Mouse (Mus musculus) myocyte (in vitro differentiated cells): ENCODE data around the gene Selenom. TPM values are rescaled to one million over a fixed set of nuclear protein-coding genes. Genes with fewer than 3 reads are reported as not detected.

ENCODE experiments used
- H3K27me3 ChIP-seq: one replicate; pipeline ENCODE4 v1.6.1; 2011; ENCODE audit not compliant: control insufficient read depth, insufficient read depth, insufficient read length
- H3K36me3 ChIP-seq: one replicate; pipeline ENCODE4 v1.6.1; 2011; ENCODE audit not compliant: control insufficient read depth, insufficient read depth
- H3K4me2 ChIP-seq: one replicate; pipeline ENCODE4 v1.6.1; 2011; ENCODE audit warnings: low read depth, control low read depth
- H3K4me3 ChIP-seq: one replicate; pipeline ENCODE4 v1.5.1; 2011; ENCODE audit warnings: mild to moderate bottlenecking, control low read depth, moderate library complexity
- H3K79me2 ChIP-seq: one replicate; pipeline ENCODE4 v1.6.1; 2011; ENCODE audit not compliant: control insufficient read depth, insufficient read depth
- H3ac ChIP-seq: one replicate; pipeline ENCODE4 v1.6.1; 2011; ENCODE audit not compliant: control insufficient read depth, insufficient read length
- CEBPB ChIP-seq: IDR thresholded peaks from 2 replicates; pipeline ENCODE4 v1.6.1; 2011; ENCODE audit warnings: mild to moderate bottlenecking, moderate library complexity; ENCODE audit not compliant: poor library complexity, insufficient read depth, severe bottlenecking
- E2F4 ChIP-seq: IDR thresholded peaks from one replicate; pipeline ENCODE4 v1.6.1; 2011; ENCODE audit warnings: mild to moderate bottlenecking, control low read depth, moderate library complexity; ENCODE audit not compliant: insufficient read depth
- MAX ChIP-seq: IDR thresholded peaks from one replicate; pipeline ENCODE4 v1.6.1; 2011; ENCODE audit warnings: low read depth, mild to moderate bottlenecking, control low read depth
- MYOD1 ChIP-seq, 3 experiments: IDR thresholded peaks; one replicate each; pipeline ENCODE4 v1.6.1; 2011; ENCODE audit warnings: control low read depth in 2 of 3, low read depth in 2 of 3, mild to moderate bottlenecking in 2 of 3, moderate library complexity in 1 of 3; ENCODE audit not compliant: insufficient read length in 2 of 3, control insufficient read depth in 1 of 3
- MYOG ChIP-seq, 3 experiments: IDR thresholded peaks; one replicate each; pipeline ENCODE4 v1.6.1; 2011; ENCODE audit warnings: control low read depth in 2 of 3, low read depth in 2 of 3, mild to moderate bottlenecking in 2 of 3; ENCODE audit not compliant: insufficient read length in 2 of 3, control insufficient read depth in 1 of 3, insufficient read depth in 1 of 3
- POLR2A ChIP-seq: IDR thresholded peaks from one replicate; pipeline ENCODE4 v1.6.1; 2011; ENCODE audit warnings: low read depth, mild to moderate bottlenecking, control low read depth, moderate library complexity; ENCODE audit not compliant: insufficient read length
- POLR2AphosphoS2 ChIP-seq: IDR thresholded peaks from one replicate; pipeline ENCODE4 v1.6.1; 2011; ENCODE audit warnings: low read depth, control low read depth; ENCODE audit not compliant: insufficient read length
- REST ChIP-seq: IDR thresholded peaks from one replicate; pipeline ENCODE4 v1.6.1; 2011; ENCODE audit warnings: mild to moderate bottlenecking, control low read depth, moderate library complexity; ENCODE audit not compliant: insufficient read depth, insufficient read length
- SRF ChIP-seq: IDR thresholded peaks from one replicate; pipeline ENCODE4 v1.6.1; 2011; ENCODE audit warnings: low read depth; ENCODE audit not compliant: control insufficient read depth, insufficient read length
- TCF12 ChIP-seq: IDR thresholded peaks from one replicate; pipeline ENCODE4 v1.6.1; 2011; ENCODE audit warnings: mild to moderate bottlenecking, control low read depth; ENCODE audit not compliant: poor library complexity, insufficient read depth, severe bottlenecking
- TCF3 ChIP-seq: IDR thresholded peaks from one replicate; pipeline ENCODE4 v1.6.1; 2011; ENCODE audit warnings: low read depth, control low read depth; ENCODE audit not compliant: insufficient read length
- USF1 ChIP-seq: IDR thresholded peaks from one replicate; pipeline ENCODE4 v1.6.1; 2011; ENCODE audit warnings: low read depth, mild to moderate bottlenecking, control low read depth, moderate library complexity
- polyA plus RNA-seq: library from polyadenylated mRNA; unstranded; fragments of >200 nt; fragmentation: generic; extraction: Trizol; gene quantifications from one replicate; pipeline ENCODE4 v1.2.1, GENCODE M21; 2012; ENCODE audit warnings: missing spikeins

Gene Selenom
- polyA plus RNA-seq, 1 experiment: 270 TPM

DNA sequence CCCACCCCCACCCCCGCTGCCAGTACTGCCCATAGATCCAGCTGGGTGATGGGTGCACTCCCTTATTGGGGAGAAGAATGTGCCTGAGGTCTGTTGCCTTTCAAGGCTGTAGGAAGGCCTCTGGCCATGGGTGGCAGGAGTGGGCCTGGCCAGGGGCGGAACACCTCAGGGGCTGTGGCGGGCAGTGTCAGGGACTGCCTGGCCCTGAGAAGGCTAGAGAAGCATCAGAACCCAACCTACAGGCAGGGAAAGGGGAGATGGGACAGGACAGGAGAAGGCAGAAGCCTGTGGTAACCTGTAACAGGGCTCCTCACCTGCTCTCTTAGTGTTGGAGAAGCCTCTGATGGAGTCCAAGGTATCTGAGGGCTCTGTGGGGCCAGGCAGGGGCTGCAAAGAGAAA is 16.2 kb downstream of the Selenom start:
- Histone ChIP-seq H3K36me3 (peaks cover 37% of the 10 kb centered on the region), H3K4me2 (no peak overlapping the region), H3K4me3 (no peak overlapping the region), H3K79me2 (peaks cover 5% of the 10 kb centered on the region), H3K27me3 (no peaks in the 10 kb centered on the region), H3ac (no peak overlapping the region)
- no peak for TF ChIP-seq MAX
- no peak for TF ChIP-seq POLR2AphosphoS2
- no peak for TF ChIP-seq TCF3
- no peak for TF ChIP-seq TCF12
- no peak for TF ChIP-seq SRF
- no peak for TF ChIP-seq MYOD1 (IDR thresholded peaks at IDR 0.05; ENCODE audit: control insufficient read depth in 1 of 3, insufficient read length in 2 of 3, low read depth in 2 of 3)
- no peak for TF ChIP-seq CEBPB
- TF ChIP-seq REST: no peak
- no peak for TF ChIP-seq MYOG (IDR thresholded peaks at IDR 0.05; ENCODE audit: control insufficient read depth in 1 of 3, insufficient read depth in 1 of 3, insufficient read length in 2 of 3, low read depth in 2 of 3)
- no peak for TF ChIP-seq POLR2A
- no peak for TF ChIP-seq USF1
- no peak for TF ChIP-seq E2F4

GRCm38 (mm10) chr11:3531634-3532033 is 17.1 kb downstream of the Selenom start:
- TF ChIP-seq POLR2AphosphoS2: no peak
- no peak for TF ChIP-seq TCF3
- TF ChIP-seq MYOD1 (IDR thresholded peaks at IDR 0.05; ENCODE audit: control insufficient read depth in 1 of 3, insufficient read length in 2 of 3, low read depth in 2 of 3): no peak
- no peak for TF ChIP-seq REST
- TF ChIP-seq CEBPB: no peak
- TF ChIP-seq MAX: no peak
- no peak for TF ChIP-seq MYOG (IDR thresholded peaks at IDR 0.05; ENCODE audit: control insufficient read depth in 1 of 3, insufficient read depth in 1 of 3, insufficient read length in 2 of 3, low read depth in 2 of 3)
- TF ChIP-seq USF1: no peak
- no peak for TF ChIP-seq TCF12
- TF ChIP-seq POLR2A: no peak
- TF ChIP-seq E2F4: no peak
- no peak for TF ChIP-seq SRF
- no peak overlapping the region for H3ac ChIP-seq
- H3K27me3 ChIP-seq: no peaks in the 10 kb centered on the region
- H3K4me2 ChIP-seq: no peak overlapping the region
- H3K36me3 ChIP-seq: peaks cover 37% of the 10 kb centered on the region
- peaks cover 11% of the 10 kb centered on the region for H3K79me2 ChIP-seq
- no peak overlapping the region for H3K4me3 ChIP-seq

DNA sequence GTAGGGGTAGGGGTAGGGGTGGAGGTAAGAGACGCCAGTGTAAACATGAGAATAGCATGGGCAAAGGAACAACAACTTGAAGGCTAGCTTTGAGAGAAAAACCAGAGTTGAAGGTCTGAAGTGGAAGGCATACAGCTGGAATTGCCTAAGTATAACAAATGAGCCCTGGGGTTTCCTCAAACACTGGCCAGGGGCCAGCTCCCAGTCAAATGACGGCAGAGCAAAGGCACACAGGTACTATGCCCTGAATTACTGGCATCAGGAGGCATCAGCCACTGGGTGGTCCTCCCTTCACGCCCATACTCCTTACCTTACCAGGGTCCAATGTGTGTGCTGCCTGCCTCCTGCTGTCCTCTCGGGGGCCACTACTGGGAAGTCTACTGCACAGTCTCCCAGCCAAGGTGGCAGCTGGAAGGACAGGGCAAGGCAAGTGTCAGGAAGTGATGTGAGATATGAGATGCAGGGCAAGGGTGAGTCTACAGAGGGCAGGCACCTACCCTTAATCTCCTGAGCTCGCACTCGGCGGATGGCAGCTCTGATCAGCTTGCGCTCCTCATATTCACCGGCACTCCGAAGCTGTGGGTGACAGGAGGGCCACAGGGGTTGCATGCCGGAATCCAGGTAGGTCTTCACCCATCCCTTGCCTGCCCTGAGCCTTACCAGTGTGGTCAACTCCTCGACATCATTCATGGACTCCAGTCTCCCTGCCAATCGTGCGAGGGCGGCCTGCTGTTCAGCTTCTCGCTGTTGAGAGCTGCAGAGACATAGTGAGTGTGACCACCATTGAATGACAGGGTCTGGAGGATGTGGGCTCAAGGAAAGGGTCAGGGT is 17.8 kb downstream of the Selenom start:
- no peaks in the 10 kb centered on the region for H3K27me3 ChIP-seq
- H3ac ChIP-seq: no peak overlapping the region
- peaks cover 37% of the 10 kb centered on the region for H3K36me3 ChIP-seq
- H3K4me2 ChIP-seq: no peak overlapping the region
- no peak overlapping the region for H3K4me3 ChIP-seq
- H3K79me2 ChIP-seq: peaks cover 18% of the 10 kb centered on the region
- TF ChIP-seq POLR2AphosphoS2: peak; percentile 26
- no peak for TF ChIP-seq MYOD1 (IDR thresholded peaks at IDR 0.05; ENCODE audit: control insufficient read depth in 1 of 3, insufficient read length in 2 of 3, low read depth in 2 of 3)

GRCm38 (mm10) chr11:3533406-3533932 is 19.0 kb downstream of the Selenom start:
- Histone ChIP-seq H3ac (no peak overlapping the region), H3K36me3 (peaks cover 33% of the 10 kb centered on the region), H3K4me2 (no peak overlapping the region), H3K79me2 (peaks cover 28% of the 10 kb centered on the region), H3K4me3 (no peak overlapping the region), H3K27me3 (no peaks in the 10 kb centered on the region)
- TF ChIP-seq TCF3 (no peak), TCF12 (no peak), SRF (no peak), REST (no peak), POLR2A (no peak), MYOG (IDR thresholded peaks at IDR 0.05; ENCODE audit: control insufficient read depth in 1 of 3, insufficient read depth in 1 of 3, insufficient read length in 2 of 3, low read depth in 2 of 3) (no peak), CEBPB (no peak)

DNA sequence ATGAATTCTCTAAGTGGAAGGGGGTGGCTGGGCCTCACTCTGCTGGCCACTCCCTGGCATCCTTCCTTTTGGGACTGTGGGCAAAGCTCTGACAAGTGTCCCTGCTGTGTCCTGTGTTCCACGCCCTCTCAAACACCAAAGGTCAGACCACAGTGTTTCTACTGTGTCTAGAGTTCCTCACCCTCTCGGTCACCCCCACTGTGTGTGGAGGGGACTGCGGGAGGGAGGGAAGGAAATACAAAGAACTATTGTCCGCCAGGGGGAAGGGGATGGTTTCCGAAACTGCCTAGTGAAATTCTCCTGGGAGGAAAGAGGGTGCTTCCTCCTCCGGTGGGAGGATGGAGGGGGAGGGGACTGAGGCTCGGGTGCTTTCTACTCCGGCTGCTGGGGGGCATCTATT is 20.5 kb downstream of the Selenom start:
- H3K79me2 ChIP-seq: peaks cover 32% of the 10 kb centered on the region
- peak overlapping the region; percentile 95 for H3K4me2 ChIP-seq
- no peaks in the 10 kb centered on the region for H3K27me3 ChIP-seq
- no peak for TF ChIP-seq MYOD1 (IDR thresholded peaks at IDR 0.05; ENCODE audit: control insufficient read depth in 1 of 3, insufficient read length in 2 of 3, low read depth in 2 of 3)
- TF ChIP-seq MYOG (IDR thresholded peaks at IDR 0.05; ENCODE audit: control insufficient read depth in 1 of 3, insufficient read depth in 1 of 3, insufficient read length in 2 of 3, low read depth in 2 of 3): peak in 1 of 3 experiments; percentile 36
- peak overlapping the region; percentile 80 for H3K4me3 ChIP-seq
- peaks cover 24% of the 10 kb centered on the region for H3K36me3 ChIP-seq
- H3ac ChIP-seq: no peak overlapping the region
